Mouse (Mus musculus): ENCODE measurements around the gene Olfr1025-ps1. TPM values are rescaled to one million over a fixed set of nuclear protein-coding genes. Genes with fewer than 3 reads are reported as not detected.

Olfr1025-ps1 gene
- not detected for total RNA-seq (2021)
- long read RNA-seq, experiment 1, result 0 reads
- long read RNA-seq, experiment 2, result 0 reads

DNA sequence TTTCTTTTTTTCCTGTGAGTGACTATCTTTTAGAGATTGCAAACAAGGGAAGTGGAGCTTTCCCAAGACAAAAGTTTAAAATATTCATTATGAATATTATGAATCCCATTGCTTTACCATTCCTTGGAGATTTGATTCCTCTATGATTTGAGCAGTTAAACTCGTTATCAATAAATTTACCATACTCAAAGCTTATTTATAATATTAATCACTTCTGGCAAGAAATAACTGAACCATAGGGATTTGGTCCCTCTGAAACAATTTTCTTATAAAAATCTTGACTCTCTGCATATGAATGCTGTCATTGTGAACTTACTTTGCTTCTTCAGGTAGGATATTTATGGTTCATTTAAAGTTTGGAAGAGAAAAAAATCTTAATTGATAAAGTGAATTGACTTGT is at the start of gene Olfr1025-ps1:
TSS of gene Olfr1025-ps1 (plus strand) at position 301 of the 400 bp plus-strand sequence.
- DNase-seq (ENCODE audit: low spot score), result no peak

DNA sequence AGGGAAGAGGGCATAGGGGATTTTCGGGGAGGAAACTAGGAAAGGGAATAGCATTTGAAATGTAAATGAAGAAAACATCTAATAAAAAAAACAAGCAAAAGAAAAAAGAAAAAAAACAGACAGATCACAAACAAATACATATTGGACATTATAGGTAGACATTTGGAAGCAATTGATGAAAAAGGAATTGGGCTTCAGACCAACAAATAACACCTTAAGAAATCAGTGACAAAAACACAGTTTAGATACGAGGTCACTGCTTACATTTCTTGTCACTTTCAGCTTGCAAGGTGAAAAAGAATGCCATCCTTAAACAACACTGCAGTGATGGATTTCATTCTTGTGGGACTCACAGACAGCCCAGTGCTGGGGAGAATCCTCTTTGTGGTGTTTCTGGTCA is 46.7 kb upstream of the Olfr1025-ps1 start, which contains the start of gene Olfr1022:
TSS of gene Olfr1022 (plus strand) at position 301 of the 400 bp plus-strand sequence.
- no peak for DNase-seq (ENCODE audit: low spot score)

DNA sequence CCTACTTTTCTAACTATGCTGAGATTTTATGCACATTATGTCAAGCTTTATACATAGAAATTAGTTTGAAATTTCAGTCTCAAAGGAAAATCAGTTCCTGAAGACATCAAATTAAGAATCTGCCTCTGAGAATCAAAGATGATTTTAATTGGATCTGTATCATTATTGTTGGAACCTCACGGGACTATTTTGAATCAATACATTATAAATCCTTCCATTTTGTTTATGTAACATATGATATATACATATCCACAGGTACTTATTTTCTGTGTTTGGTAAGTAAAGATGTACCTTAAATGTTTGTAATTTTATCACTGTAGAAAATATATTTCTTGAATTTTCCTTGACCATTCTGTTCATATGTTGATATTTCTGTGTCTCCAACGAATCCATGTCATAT is 29.7 kb upstream of the Olfr1025-ps1 start, which contains the start of gene Olfr1023:
TSS of gene Olfr1023 (plus strand) at position 301 of the 400 bp plus-strand sequence.
- no peak for DNase-seq (ENCODE audit: low spot score)

DNA sequence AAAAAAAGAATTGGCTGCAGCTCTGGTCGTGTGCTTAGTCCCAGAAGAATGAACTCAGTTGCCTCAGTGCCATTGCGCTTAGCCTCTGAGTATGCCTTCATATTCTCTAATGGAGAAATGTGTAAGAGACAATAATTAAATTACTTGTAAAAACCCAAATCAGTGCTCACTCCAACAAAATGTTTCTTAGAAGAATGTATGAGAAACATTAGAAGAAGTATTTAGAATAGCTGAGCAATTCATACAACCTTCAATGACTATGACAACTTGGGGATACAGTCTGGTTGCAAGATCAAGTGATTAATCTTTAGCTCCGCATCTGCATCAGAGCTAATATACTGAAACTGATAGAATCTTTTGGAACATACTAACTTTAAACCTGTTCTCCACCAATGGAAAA is 10.0 kb upstream of the Olfr1025-ps1 start, which contains the start of gene Olfr1024:
TSS of gene Olfr1024 (minus strand) at position 101 of the 400 bp plus-strand sequence.
- no peak for DNase-seq (ENCODE audit: low spot score)

DNA sequence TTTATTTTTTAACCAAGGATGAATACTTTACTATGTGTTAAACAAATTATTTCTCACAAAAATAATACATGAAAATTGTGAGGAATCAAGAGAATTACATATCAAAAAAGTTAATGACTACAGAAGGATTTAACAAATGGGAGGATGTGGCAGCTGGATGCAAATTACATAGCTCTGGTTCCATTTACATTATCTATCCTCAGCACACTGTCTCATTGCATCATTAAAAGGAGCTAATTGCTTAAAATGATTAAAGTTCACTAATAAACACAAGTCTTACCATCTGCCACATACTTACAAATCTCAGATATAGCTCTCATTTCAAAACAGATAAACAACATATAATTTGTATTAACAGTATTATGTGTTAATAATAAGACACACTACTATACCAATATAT is 1.8 kb upstream of the Olfr1025-ps1 start:
- no peak for DNase-seq (ENCODE audit: low spot score)

DNA sequence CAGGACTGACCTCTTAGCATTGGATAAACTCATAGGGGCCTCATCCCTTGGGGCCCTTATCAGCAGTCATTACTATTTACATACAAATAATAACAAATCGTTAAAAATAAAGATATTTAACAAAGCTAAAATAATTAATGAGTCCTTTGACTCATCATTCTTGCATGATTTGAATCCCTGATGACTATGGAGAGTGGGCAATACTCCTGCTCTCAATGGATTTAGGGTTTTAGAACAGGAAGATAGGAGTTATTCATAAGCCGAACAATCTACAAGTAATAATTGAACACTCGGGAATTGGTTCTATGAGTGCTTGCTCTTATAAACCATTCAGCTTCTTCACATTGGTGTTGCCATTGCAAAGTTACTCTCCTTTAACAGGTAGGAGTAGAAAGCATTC is 6.3 kb downstream of the Olfr1025-ps1 start, which contains the start of gene Olfr1026:
TSS of gene Olfr1026 (plus strand) at position 301 of the 400 bp plus-strand sequence.
- DNase-seq (ENCODE audit: low spot score), result no peak

DNA sequence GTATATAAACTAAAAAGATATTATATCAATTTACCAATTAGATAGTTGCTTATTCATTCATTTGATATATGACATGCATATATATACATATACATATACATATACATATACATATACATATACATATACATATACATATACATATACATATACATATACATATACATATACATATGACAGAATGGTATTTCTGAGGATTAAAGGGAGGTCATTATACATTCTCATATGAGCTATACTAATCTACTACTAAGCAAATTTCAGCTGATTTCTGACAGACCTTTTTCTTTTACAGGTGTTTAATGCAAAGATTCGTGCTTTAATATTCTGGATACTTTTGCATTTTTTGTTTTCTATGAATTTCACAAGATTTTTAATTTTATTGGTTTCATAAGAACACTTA is 35.1 kb downstream of the Olfr1025-ps1 start, which contains the start of gene Olfr1028:
TSS of gene Olfr1028 (plus strand) at position 301 of the 400 bp plus-strand sequence.
- no peak for DNase-seq (ENCODE audit: low spot score)

Other genes with a start within 250 kb of the Olfr1025-ps1 start
- gene Olfr1006, start 236.4 kb upstream of the Olfr1025-ps1 start, total RNA-seq (2021), result not detected
- gene Olfr1008, start 225.8 kb upstream of the Olfr1025-ps1 start, total RNA-seq (2021), result not detected
- gene Olfr1009, start 199.8 kb upstream of the Olfr1025-ps1 start, total RNA-seq (2021), result not detected
- not detected for gene Olfr1012, start 152.4 kb upstream of the Olfr1025-ps1 start, total RNA-seq (2021)
- not detected for gene Olfr1013, start 148.1 kb upstream of the Olfr1025-ps1 start, total RNA-seq (2021)
- not detected for gene Olfr1014, start 142.5 kb upstream of the Olfr1025-ps1 start, total RNA-seq (2021)
- not detected for gene Olfr1015, start 133.2 kb upstream of the Olfr1025-ps1 start, total RNA-seq (2021)
- gene Olfr1016, start 112.6 kb upstream of the Olfr1025-ps1 start, total RNA-seq (2021), result not detected
- gene Olfr1018, start 96.7 kb upstream of the Olfr1025-ps1 start, total RNA-seq (2021), result not detected
- not detected for gene Olfr1019, start 69.7 kb upstream of the Olfr1025-ps1 start, total RNA-seq (2021)
- gene Olfr1020, start 68.2 kb upstream of the Olfr1025-ps1 start, total RNA-seq (2021), result not detected
- not detected for gene Olfr1022, start 46.6 kb upstream of the Olfr1025-ps1 start, total RNA-seq (2021)
- not detected for gene Olfr1023, start 29.6 kb upstream of the Olfr1025-ps1 start, total RNA-seq (2021)
- gene Olfr1024, start 10.1 kb upstream of the Olfr1025-ps1 start, total RNA-seq (2021), result not detected
- not detected for gene Olfr1026, start 6.4 kb downstream of the Olfr1025-ps1 start, total RNA-seq (2021)
- not detected for gene Olfr1028, start 35.2 kb downstream of the Olfr1025-ps1 start, total RNA-seq (2021)
- not detected for gene Olfr1029, start 58.7 kb downstream of the Olfr1025-ps1 start, total RNA-seq (2021)
- gene Olfr1030, start 64.1 kb downstream of the Olfr1025-ps1 start, total RNA-seq (2021), result not detected
- gene Olfr1031, start 75.1 kb downstream of the Olfr1025-ps1 start, total RNA-seq (2021), result not detected
- gene Olfr1032, start 90.3 kb downstream of the Olfr1025-ps1 start, total RNA-seq (2021), result not detected
- gene Olfr1033, start 105.4 kb downstream of the Olfr1025-ps1 start, total RNA-seq (2021), result under 1 TPM in 1 of 2 experiments, not detected in 1; 1.00 TPM
- not detected for gene Olfr1034, start 130.7 kb downstream of the Olfr1025-ps1 start, total RNA-seq (2021)
- not detected for gene Olfr1036, start 158.8 kb downstream of the Olfr1025-ps1 start, total RNA-seq (2021)
- gene Olfr1037, start 172.2 kb downstream of the Olfr1025-ps1 start, total RNA-seq (2021), result not detected
- not detected for gene Olfr1039, start 220.7 kb downstream of the Olfr1025-ps1 start, total RNA-seq (2021)
- gene Olfr1040, start 231.5 kb downstream of the Olfr1025-ps1 start, total RNA-seq (2021), result not detected
- not detected for gene Olfr1042, start 246.6 kb downstream of the Olfr1025-ps1 start, total RNA-seq (2021)